Mouse (Mus musculus) CH12F3 (cell line): Measurements from ENCODE around the gene Zbtb20.

Experiments
- in situ Hi-C: fragments of 300-500 bp; cut with MboI; formaldehyde crosslinking; loops from 2 replicates; pipeline ENCODE4 v1.14.3; 2020; ENCODE audit warnings: low sequenced_read_pairs

Zbtb20 gene

GRCm38 (mm10) chr16:43190390-43190789 is 314.7 kb downstream of the Zbtb20 start:
- in situ Hi-C loops = no loop called here

- in situ Hi-C loops = no loop called here
Observed at GRCm38 (mm10) chr16:43191060-43191850, 315.6 kb downstream of the Zbtb20 start.

GRCm38 (mm10) chr16:43193631-43194239 is 318.1 kb downstream of the Zbtb20 start:
- in situ Hi-C loops = no loop called here

DNA sequence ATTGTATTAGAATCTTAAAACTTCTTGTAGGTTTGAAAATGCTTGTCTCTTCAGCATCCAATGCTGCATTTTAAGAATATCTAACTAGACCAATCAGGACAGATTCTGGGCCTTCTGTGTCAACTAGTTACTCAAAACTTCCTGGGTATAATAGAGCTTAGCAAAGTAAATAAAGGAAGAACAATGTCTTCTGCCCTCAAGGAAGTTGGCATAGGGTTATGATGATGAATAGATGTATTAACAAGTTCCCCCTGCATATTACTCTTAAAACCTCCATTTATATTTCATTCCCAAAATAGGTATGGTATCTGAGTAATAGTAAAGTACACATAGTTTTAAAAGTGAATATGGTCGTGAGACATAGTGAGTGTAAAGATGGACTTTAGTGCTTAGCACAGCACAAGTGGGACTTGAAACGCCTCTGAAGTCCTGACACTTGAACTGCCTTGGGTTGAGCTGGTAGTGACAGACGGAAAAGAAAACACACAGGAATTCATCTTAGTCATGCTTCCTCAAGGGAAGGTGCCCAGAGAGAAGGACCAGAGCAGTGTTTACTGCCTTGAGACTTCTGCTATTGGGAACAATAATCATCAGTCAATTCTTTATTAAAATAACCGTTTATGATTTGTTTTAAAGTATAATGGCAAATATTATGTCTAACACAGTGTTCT is 341.8 kb downstream of the Zbtb20 start:
- in situ Hi-C loops = no loop called here

- in situ Hi-C loops = no loop called here
Observed at GRCm38 (mm10) chr16:43219367-43219766, 343.7 kb downstream of the Zbtb20 start.

DNA sequence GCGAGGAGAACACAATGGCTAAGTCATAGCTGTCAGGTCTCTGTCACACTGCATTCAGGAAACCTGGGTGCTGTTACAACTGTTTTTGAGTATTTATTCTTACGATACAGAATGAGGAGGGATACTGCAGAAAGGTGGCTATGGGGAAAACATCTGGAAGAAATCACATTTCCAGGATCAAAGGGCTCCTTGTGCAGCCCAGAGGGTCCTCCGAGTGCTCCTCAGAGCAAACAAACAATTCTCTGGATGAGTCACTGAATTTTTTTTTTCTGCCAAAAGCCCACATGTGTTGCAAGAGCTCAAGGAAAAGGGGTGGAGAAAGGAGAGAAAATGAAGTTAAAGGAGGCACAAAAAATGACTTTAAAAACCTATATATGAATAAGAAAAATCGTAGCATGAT is 345.6 kb downstream of the Zbtb20 start:
- in situ Hi-C loops = no loop called here

DNA sequence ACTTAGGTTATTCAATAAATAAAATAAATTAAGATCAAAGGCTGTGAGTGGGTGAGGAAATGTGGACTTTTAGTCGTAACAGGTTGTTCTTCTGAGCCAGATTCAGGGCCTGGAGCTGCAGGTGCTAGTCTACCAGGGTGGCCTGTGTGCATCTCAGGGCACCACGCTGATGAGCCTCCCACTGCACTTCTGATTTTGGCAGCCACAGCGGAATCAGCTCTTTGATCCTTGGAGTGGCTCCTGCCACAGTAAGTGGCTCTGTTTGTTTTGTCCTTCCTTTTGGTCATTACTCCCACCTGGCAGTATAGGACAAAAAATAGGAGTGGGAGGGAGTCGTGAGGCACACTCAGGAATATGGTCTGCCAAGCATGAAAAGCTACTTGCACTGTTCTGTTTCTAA is 354.6 kb downstream of the Zbtb20 start:
- in situ Hi-C loops = no loop called here

GRCm38 (mm10) chr16:43234249-43234648 is 358.6 kb downstream of the Zbtb20 start:
- in situ Hi-C loops = no loop called here

- in situ Hi-C loops = no loop called here
Observed at GRCm38 (mm10) chr16:43235317-43235716, 359.6 kb downstream of the Zbtb20 start.

- in situ Hi-C loops = no loop called here
Observed at GRCm38 (mm10) chr16:43235721-43236159, 360.1 kb downstream of the Zbtb20 start.

DNA sequence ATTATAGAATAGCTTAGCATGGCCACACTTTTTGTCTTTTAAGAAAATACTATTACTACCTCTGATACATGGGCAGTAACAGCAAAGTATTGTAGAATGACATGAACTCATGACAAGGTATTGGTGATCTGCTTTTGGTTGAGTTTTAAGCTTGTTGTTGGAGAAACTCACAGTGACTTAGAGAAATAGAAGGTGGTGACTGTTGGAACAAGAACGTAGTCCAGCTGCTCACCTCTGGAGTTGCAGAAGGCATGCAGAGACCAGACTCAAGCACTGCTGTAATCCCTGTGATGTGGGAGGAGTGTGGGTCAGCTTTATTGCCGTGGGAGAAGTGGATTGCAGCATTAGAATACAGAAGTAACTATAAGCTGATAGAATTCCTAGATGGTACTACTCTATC is 361.9 kb downstream of the Zbtb20 start:
- in situ Hi-C loops = no loop called here

- in situ Hi-C loops = no loop called here
Observed at GRCm38 (mm10) chr16:43247026-43247425, 371.3 kb downstream of the Zbtb20 start.

DNA sequence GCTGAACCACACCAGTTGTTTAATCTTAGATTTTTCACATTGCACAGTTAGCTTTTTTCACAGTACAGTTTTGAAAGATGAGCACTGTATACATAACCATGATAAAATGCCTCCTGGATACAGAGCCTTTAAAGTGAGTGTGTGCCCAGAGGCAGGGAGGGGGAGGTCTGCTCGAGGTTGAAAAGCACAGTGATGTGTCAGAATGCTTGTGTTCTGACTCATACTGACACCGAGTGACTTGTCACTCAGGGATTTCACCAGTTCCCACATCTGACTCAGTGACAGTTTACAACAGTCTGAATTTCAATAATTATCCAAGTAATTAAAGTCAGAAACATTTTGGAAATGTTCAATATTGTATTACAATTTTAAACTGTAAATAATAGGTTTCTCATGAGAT is 377.4 kb downstream of the Zbtb20 start:
- in situ Hi-C loops = no loop called here

- in situ Hi-C loops = no loop called here
Observed at GRCm38 (mm10) chr16:43253746-43254145, 378.1 kb downstream of the Zbtb20 start.

- in situ Hi-C loops = no loop called here
Observed at GRCm38 (mm10) chr16:43256191-43256899, 380.7 kb downstream of the Zbtb20 start.

- in situ Hi-C loops = no loop called here
Observed at GRCm38 (mm10) chr16:43256900-43257281, 381.2 kb downstream of the Zbtb20 start.

GRCm38 (mm10) chr16:43259466-43259865 is 383.8 kb downstream of the Zbtb20 start:
- in situ Hi-C loops = no loop called here

- in situ Hi-C loops = no loop called here
Observed at GRCm38 (mm10) chr16:43260862-43261261, 385.2 kb downstream of the Zbtb20 start.

DNA sequence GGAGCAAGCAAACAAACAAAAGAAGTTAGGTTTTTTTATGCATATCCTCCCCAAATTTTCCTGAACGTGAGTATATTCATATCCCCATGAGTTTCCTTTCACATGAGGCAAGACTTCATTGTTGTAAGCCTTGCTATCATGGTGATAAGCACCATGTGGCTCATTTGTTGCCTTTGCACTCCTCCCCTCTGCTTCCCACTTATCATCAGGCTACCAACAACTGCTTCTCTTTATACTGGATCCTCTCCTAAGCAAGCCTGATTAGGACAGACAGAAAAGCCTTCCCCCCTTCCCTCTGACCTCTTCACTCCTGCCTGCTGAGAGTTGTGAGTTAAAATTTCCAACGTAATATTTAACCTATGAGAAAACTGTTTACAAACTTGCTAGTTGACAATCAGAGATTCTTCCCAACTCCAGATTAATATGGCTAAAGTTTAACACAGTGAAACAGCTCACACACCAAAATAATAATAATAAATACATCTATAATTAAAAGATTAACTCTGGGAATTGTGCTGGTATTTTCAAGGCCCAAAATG is 398.4 kb downstream of the Zbtb20 start:
- in situ Hi-C loops = no loop called here

- in situ Hi-C loops = no loop called here
Observed at GRCm38 (mm10) chr16:43276764-43277163, 401.1 kb downstream of the Zbtb20 start.

- in situ Hi-C loops = no loop called here
Observed at GRCm38 (mm10) chr16:43286319-43286718, 410.6 kb downstream of the Zbtb20 start.
